Mouse (Mus musculus) layer of hippocampus, adult 9-10 months (tissue): Measurements from ENCODE around the gene 9130008F23Rik.

ENCODE experiments used
- DNase-seq: peaks from one replicate; pipeline ENCODE4 v3.0.0; 2022; ENCODE audit warnings: low spot score

9130008F23Rik gene

GRCm38 (mm10) chr17:40879924-40880691 lies at the start of gene 9130008F23Rik:
9130008F23Rik (minus strand) TSS chr17:40880559.
- DNase-seq: no peak

DNA sequence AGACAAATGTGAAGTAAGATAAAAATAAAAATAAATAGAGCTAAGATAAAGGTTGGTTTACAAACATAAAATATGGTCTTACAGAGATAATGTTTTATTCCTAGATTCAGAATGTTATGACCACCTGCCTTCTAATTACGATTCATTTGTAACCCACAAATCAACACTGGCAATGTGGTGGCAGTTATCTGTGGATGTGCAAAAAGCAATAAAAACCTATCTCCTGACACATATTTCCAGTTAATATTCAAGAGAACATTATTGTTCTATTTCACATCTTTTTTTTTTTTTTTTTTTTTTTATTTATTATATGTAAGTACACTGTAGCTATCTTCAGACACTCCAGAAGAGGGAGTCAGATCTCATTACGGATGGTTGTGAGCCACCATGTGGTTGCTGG lies 35.1 kb upstream of the 9130008F23Rik start:
- no peak for DNase-seq

GRCm38 (mm10) chr17:40914250-40914649 lies 33.9 kb upstream of the 9130008F23Rik start, which contains the start of gene Glyatl3:
Glyatl3 (minus strand) TSS chr17:40914350.
- no peak for DNase-seq

DNA sequence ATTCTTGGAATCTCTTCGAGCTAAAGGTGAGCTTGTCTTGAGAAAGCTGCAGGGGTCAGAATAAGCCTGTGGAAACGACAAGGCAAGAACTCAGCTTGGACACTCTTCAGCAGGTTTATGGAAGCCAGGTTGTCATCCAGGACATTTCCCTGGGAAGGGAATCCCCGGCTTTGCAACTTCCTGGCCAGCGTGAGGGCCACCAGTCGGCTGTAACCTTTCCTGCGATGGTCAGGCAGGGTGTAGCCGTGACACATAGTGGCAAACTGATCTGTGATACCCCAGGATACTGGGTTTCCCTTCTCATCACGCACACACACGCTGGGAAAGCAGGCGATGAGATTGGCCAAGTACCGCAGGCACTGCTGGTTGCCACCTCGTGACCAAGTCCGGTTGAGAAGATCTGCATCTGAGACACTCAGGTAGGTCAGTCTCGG lies 24.4 kb upstream of the 9130008F23Rik start:
- DNase-seq: no peak

DNA sequence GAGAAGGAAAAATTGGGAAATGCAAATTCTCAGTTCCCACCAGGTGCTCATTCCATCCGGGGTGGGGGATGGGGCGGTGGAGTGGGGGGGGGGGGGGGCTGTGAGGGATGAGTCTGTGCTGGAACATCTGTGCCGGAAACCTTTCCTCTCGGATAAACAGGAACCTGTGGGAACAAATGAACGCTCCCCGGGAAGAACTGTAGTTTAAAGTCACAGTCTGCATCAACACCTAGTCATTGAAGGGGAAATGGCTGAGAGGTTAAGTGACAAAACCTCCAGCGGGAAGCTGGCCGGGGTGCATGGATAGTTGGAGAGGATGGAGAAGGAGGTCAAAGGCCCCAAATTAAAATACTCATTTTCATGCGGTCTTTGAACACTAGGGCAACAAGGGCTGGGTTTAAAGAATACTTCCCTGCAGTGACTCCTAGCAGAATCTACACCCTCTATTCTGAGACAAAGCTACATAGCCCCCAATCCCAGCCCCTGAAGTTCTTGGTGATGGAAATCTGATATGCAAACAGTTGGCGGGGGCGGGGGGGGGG lies 23.8 kb upstream of the 9130008F23Rik start:
- no peak for DNase-seq

DNA sequence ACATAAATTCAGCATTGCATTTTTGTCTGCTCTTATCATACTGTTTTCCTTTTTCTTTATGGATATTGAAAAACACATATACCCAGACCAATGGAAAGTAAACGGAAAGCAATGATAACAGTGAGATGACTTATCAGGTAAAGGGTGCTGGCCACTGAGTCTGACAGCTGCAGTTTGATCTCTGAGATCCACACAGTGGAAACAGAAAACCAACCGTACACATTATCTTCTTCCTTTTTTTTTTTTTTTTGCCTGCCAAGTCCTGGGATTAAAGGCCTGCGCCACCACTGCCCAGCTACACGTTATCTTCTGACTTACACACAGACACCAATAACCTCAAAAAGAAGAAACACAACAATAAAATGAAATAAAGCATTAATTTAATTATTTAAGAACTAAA lies 23.0 kb upstream of the 9130008F23Rik start:
- DNase-seq: no peak

- DNase-seq: no peak
These were observed 19.5 kb upstream of the 9130008F23Rik start for GRCm38 (mm10) chr17:40899783-40900363.

DNA sequence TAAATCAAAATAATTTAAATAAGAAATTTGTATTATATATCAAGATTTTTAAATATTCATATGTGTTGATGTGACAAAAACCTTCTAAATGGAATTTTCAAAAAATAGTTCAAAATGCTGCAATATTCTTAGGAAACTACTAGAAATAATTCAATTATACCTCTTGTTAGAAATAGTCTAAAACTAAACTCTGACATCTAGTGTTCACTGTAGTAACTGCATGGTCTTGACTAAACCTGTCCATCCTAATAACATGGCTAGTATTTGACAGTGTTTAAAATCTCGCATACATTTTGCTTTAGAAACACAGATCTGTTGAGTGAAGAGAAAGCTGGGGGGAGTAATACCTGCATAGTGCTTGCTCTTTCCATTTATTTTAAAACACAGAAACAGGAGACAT lies 16.5 kb upstream of the 9130008F23Rik start:
- DNase-seq: peak; percentile 21

- DNase-seq: no peak
These were observed 7.6 kb upstream of the 9130008F23Rik start for GRCm38 (mm10) chr17:40887849-40888536.

GRCm38 (mm10) chr17:40885155-40885554 lies 4.8 kb upstream of the 9130008F23Rik start:
- DNase-seq: no peak

- no peak for DNase-seq
These were observed 1.8 kb upstream of the 9130008F23Rik start for GRCm38 (mm10) chr17:40882172-40882571.

- DNase-seq: no peak
These were observed 833 bp downstream of the 9130008F23Rik start for GRCm38 (mm10) chr17:40879528-40879923.

- DNase-seq: no peak
These were observed 2.6 kb downstream of the 9130008F23Rik start for GRCm38 (mm10) chr17:40877741-40878140.

DNA sequence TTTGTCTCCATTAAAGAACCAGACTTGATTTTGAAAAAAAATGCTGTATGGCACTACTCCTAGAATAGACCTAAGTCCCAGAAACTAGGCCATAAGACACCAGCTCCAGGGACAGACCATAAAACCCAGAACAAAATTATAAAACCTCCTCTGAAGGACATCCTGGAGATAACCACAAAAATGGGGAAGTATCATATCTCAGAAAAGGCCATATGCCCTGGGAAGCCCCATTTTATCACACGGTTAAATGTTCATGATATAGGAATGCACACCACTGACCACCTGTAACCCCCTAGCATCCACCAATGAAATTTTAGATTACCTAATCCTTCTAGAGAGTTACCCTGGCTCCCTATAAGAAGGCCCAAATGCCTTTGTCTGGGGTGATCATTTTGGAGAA lies 4.8 kb downstream of the 9130008F23Rik start:
- no peak for DNase-seq

DNA sequence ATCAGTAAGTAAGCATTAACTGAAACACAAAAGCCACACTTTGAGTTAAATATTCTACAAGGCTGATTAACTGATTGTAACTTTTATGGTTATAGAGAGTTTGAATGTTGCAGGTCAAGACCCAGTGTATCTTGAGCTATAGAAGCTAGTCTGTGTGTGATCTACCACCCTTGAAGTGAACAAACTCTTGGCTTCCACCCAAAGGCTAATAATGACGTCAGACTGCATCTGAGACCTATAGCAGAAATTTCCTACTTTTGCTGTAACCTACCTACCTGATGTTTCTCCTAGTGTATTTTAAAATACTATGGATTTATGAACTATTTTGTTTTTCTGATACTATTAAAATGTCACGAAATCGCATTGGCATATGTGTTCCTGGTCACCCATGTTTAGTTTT lies 5.7 kb downstream of the 9130008F23Rik start:
- no peak for DNase-seq

DNA sequence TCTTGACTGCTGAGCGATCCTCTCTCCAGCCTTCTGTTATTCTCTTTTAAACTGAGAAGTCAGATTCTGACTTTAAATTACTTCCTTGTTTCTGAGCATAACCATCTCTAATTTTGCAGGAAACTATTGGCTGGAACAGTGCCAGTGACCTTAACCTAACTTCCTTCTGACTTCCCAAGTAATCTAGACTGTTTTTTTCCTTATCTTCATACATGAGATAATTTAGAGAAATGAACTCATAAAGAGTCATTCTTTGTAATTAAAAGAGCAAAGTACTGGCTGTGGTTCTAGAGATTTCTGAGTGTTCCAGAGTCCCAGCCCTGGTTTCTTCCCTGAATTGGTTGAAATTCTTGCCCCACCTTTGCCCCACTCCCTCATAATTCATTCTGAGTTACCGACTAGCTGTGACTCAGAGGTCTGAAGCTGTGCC lies 6.8 kb downstream of the 9130008F23Rik start:
- DNase-seq: no peak

GRCm38 (mm10) chr17:40872626-40873025 lies 7.7 kb downstream of the 9130008F23Rik start:
- DNase-seq: no peak

- no peak for DNase-seq
These were observed 11.2 kb downstream of the 9130008F23Rik start for GRCm38 (mm10) chr17:40868952-40869747.

GRCm38 (mm10) chr17:40855065-40855464 lies 25.3 kb downstream of the 9130008F23Rik start:
- DNase-seq: no peak

DNA sequence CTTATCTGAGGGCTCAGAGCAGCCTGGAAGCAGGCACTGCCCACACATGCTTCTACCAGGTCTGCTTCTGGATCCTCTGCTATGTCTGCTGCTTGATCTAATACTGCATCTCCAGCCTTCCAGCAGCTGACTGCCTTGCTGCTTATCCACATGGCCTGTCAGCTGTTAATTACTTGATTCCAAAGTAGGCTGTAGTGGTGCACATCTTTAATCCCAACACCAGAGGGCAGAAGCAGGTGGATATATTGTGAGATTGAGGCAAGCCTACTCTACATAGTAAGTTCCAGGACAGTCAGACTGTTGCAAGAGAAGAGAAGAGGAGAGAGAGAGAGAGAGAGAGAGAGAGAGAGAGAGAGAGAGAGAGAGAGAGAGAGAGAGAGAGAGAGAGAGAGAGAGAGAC lies 43.1 kb downstream of the 9130008F23Rik start:
- DNase-seq: no peak

GRCm38 (mm10) chr17:40831870-40832269 lies 48.5 kb downstream of the 9130008F23Rik start:
- no peak for DNase-seq
